Mouse (Mus musculus) liver, adult 10 weeks (tissue): ENCODE measurements around the gene Ak7. TPM values are rescaled to one million over a fixed set of nuclear protein-coding genes. Genes with fewer than 3 reads are reported as not detected.

ENCODE experiments used
- polyA plus RNA-seq: library from polyadenylated mRNA; stranded (reverse); fragments of 350-450 nt; fragmentation: Illumina TruSeq; extraction: RNeasy Lipid Tissue Mini Kit (QIAGEN cat#74804); gene quantifications from one replicate; pipeline ENCODE4 v1.2.3, GENCODE M21; 2014; ENCODE audit warnings: low read depth, low replicate concordance

Gene Ak7
- polyA plus RNA-seq, result not detected

DNA sequence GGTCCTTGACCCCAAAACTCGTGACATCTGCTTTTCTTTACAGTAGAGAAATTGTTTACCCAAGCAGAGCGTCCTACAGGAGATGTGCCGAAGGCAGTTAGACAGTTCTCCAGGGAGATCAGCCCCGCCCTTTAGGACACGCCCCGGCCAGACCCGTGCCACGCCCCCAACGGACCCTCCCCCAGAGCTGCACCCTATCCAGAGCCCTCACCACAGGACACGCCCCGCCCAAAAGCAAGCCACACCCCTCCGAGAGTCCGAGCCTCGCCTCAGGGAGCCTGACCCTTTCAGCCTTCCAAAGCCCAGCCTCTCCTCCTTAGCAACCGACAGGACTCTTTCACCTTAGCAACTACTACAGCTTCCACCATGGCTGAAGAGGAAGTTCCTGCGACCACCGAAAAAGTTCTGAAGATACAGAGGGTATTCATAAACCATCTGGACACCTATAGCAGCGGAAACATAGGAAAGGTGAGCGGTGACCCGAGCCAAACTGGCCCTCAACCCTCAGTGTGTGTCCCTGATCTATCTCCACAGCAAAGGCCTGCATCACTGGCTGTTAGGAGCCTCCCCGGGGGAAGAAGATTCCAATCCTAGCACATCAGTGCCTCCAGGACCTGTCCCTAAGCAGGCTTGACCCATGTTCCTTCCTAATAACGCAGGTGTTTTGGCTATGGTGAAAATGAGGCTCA is at the start of gene Ak7:
Gene Ak7 (plus strand): TSS at position 178 of the 689 bp plus-strand sequence.

DNA sequence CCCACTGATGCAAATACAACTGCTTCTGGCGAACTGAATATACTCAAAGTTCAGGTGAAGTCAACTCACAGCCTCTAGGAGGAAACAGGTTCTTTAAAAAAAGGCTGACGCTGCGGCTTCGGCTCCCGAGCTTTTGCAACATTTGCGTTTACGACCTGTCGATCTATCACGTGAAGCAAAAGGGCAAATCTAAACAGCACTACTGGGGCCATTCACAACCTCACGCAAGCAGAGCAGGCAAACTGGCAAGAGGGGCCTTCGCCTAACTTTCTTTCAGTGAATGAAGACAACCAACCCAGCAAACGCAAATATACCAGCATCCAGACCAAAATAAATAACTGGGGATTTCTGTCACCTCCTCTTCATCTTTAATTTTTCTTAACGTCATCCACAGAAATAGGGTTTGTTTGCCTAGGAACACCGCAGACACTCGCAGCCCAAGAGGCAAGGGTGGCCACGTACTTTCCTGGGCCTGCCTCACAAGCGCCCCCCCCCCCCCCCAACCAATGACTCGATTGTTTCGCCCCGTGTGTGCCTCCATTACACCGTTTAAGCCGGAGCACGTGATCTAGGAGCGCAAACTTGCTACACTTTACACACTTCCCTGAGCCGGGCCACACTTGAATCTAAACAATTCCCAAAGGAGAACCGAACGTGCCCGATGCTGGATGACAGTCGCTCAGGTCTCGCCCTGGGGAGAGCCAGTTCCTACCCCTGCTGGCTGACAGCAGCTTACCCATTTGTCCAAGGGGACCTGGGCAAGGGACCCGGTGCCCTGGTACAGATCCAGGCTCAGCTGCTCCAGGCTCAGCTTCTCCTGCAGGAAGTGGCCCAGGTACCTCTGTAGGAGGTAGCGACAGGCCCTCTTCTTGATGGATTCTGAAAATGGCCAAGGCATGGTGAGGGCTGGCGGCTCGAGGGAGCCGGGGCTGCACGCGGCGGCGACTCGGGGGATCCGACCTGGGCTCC is 21.6 kb upstream of the Ak7 start, which contains the start of gene Gskip:
Gene Gskip (plus strand): TSS at position 897 of the 969 bp plus-strand sequence.

DNA sequence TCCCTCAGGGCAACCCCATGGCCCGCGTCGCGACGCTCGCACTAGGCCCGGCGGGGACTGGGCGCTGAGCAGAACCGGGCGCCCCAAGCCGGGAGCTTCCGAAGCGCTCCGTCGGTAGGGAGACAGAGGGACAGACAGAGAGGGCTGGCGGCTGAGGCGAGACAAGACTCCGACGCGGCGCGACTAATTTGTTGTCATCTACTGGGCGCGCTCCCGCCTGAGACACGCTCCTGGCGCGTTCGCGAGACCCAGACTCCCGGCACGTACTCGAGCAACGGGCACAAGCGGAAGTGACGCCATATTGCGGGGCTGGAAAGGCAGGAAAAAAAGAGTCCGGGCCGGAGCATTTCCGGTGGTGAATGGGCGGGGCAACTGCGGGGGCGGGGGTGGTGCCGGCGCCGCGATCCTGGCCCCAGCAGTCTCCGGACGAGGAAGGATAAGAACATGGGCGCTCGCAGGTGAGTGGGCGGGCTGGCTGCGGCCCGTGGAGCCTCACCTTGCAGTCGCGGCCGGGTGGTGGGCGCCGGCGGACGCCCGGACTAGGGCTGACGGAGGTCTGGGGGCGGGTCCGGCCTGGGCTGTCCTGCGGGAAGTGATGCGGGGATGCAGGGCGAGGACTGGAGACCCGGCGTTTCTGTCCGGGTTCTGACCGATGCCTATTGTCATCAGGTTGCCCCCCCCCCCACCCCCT is 20.6 kb upstream of the Ak7 start, which contains the start of gene Atg2b:
Gene Atg2b (minus strand): TSS at position 211 of the 691 bp plus-strand sequence.

DNA sequence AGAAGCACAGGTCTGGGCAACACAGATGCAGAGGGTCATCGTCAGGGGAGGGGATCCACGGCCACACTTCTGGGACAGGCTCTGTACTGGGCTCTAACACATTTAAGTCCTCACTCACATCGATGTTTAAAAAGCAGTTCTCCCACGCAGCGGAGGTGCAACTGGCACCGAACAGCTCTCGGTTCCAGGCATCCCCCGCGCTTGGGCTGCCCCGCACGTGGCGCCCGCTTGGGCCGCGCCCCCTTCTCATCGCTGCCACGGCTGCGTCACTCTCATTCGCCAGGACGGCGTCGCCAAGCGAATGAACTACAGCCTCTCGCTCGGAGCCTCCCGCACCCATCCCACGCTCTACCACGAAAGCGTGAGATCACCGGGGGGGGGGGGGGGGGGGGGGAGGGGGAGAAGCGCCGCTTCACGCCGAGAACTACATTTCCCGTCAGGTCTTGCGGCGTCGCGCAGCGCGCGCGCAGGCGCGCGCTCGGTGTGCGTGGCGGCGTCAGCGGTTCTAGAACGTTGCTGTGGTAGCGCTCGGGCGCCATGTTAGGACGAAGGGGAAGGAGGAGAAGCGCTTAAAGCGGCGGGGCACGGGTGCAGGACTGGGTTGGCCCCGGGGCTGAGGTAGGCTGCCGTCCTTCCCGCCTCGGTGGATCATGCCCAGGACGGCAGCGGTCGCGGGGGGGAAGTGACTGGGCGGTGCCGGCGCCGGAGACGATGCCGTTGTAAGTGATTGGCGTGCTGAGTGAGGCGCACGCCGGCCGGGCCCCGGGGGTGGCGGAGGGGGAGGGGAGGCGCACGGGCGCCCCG is 78.6 kb downstream of the Ak7 start, which contains the start of gene Papola:
Gene Papola (plus strand): TSS at position 499 of the 804 bp plus-strand sequence.

Other genes with a start within 250 kb of the Ak7 start
- gene Bdkrb2, start 142.8 kb upstream of the Ak7 start, polyA plus RNA-seq, result not detected
- not detected for gene Bdkrb1, start 102.9 kb upstream of the Ak7 start, polyA plus RNA-seq
- gene Gskip, start 21.1 kb upstream of the Ak7 start, polyA plus RNA-seq, result 7.4 TPM
- gene Atg2b, start 20.8 kb upstream of the Ak7 start, polyA plus RNA-seq, result 9.1 TPM
- 198 TPM for gene Papola, start 78.7 kb downstream of the Ak7 start, polyA plus RNA-seq